Mouse (Mus musculus): Measurements from ENCODE around the gene Homer1. TPM values are rescaled to one million over a fixed set of nuclear protein-coding genes. Genes with fewer than 3 reads are reported as not detected.

Homer1 gene
- polyA plus RNA-seq (2014; fragmentation: Illumina TruSeq; extraction: RNeasy Lipid Tissue Mini Kit (QIAGEN cat#74804); ENCODE audit: low read depth, low replicate concordance): 37.0 TPM

DNA sequence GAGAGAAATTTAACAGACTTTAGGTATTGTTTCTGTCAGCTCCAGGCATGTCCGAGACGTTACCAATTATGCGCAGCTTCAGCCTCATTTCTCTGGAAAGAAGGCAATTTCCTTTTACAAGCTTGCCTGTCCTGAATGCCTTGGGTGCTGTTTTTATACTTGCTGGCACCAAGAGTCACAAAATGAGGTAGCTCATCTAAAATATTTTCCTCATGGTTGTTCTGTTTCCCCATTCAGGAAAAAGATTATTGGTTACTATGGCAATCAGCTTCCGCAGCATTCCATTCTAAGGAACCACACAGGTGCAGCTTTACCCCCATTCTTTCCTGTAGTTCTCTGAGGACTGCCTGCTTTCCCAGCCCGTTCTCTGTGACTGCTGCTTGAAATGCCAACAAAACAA, at the start of gene Homer1:
Homer1 (plus strand) TSS at position 320 of the 400 bp plus-strand sequence.

Other genes starting within 250 kb of the Homer1 start
- gene Cmya5, start 154.9 kb upstream of the Homer1 start, polyA plus RNA-seq (2014; fragmentation: Illumina TruSeq; extraction: RNeasy Lipid Tissue Mini Kit (QIAGEN cat#74804); ENCODE audit: low read depth, low replicate concordance): 0.38 TPM
- gene Tent2, start 107.2 kb upstream of the Homer1 start, polyA plus RNA-seq (2014; fragmentation: Illumina TruSeq; extraction: RNeasy Lipid Tissue Mini Kit (QIAGEN cat#74804); ENCODE audit: low read depth, low replicate concordance): 147 TPM
- gene Jmy, start 200.2 kb downstream of the Homer1 start, polyA plus RNA-seq (2014; fragmentation: Illumina TruSeq; extraction: RNeasy Lipid Tissue Mini Kit (QIAGEN cat#74804); ENCODE audit: low read depth, low replicate concordance): 39.5 TPM